Mouse (Mus musculus) spleen, adult 2 months (tissue): ENCODE results near the gene Mfsd2b.

Experiments used
- CTCF ChIP-seq: fragments of 200-500 bp; IDR thresholded peaks from 2 replicates; pipeline ENCODE4 v1.5.1; 2011; ENCODE audit warnings: mild to moderate bottlenecking, inconsistent platforms; ENCODE audit not compliant: insufficient read depth, insufficient read length, insufficient replicate concordance; ENCODE audit errors: extremely low read depth
- POLR2A ChIP-seq: fragments of 200-500 bp; IDR thresholded peaks from 2 replicates; pipeline ENCODE4 v1.6.1; 2011; ENCODE audit warnings: low read depth, low read length, inconsistent platforms

DNA sequence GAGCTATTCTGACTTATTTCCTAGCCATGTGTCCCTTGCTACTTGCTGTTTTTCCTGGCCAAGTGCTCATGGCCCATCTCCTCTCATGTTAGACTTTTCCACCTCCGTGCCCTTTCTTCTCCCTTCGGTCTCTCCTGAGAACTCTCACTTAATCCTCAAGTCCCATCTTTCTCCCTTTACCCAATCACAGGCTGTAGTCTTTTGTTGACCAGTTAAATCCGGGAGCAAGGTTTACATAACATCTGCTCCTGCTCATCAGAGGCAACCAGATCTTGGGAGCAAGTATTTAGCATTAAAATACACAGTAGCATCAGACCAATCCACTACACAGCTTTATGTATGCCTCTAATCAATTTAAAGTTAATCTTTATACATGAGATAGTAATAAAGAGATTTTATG, 40.3 kb upstream of the Mfsd2b start:
- TF ChIP-seq CTCF (no peak), POLR2A (no peak)
